Mouse (Mus musculus) induced T-regulatory cell, adult 2 months (primary cell): ENCODE measurements around the gene Dhrs7c.
A peak's percentile ranks its signal among the peaks of the same experiment; 100 is the strongest.

ENCODE experiments used
- DNase-seq: peaks from one replicate; pipeline ENCODE4 v3.0.0-alpha.2; 2012; ENCODE audit warnings: low read depth

The Dhrs7c gene

GRCm38 (mm10) chr11:67845193-67845592, 47.2 kb downstream of the Dhrs7c start:
- DNase-seq: no peak

- no peak for DNase-seq
Measured at GRCm38 (mm10) chr11:67851770-67852169, 53.8 kb downstream of the Dhrs7c start.

- no peak for DNase-seq
Measured at GRCm38 (mm10) chr11:67853996-67854395, 56.0 kb downstream of the Dhrs7c start.

GRCm38 (mm10) chr11:67855035-67855434, 57.0 kb downstream of the Dhrs7c start:
- DNase-seq: peak; percentile 4

- no peak for DNase-seq
Measured at GRCm38 (mm10) chr11:67858518-67858917, 60.5 kb downstream of the Dhrs7c start.

- DNase-seq: no peak
Measured at GRCm38 (mm10) chr11:67860743-67861398, 62.9 kb downstream of the Dhrs7c start.

- DNase-seq: no peak
Measured at GRCm38 (mm10) chr11:67861399-67861838, 63.4 kb downstream of the Dhrs7c start.

- DNase-seq: no peak
Measured at GRCm38 (mm10) chr11:67865100-67865499, 67.1 kb downstream of the Dhrs7c start.
